Mouse (Mus musculus) testis, adult 10 weeks (tissue): ENCODE data around the gene Cfap61. TPM values are rescaled to one million over a fixed set of nuclear protein-coding genes. Genes with fewer than 3 reads are reported as not detected.

Experiments used
- polyA plus RNA-seq: library from polyadenylated mRNA; stranded (reverse); fragments of 350-450 nt; fragmentation: Illumina TruSeq; extraction: RNeasy Lipid Tissue Mini Kit (QIAGEN cat#74804); gene quantifications from one replicate; pipeline ENCODE4 v1.2.3, GENCODE M21; 2014; ENCODE audit warnings: low read depth, low replicate concordance

Cfap61 gene
- polyA plus RNA-seq, result 96.7 TPM

DNA sequence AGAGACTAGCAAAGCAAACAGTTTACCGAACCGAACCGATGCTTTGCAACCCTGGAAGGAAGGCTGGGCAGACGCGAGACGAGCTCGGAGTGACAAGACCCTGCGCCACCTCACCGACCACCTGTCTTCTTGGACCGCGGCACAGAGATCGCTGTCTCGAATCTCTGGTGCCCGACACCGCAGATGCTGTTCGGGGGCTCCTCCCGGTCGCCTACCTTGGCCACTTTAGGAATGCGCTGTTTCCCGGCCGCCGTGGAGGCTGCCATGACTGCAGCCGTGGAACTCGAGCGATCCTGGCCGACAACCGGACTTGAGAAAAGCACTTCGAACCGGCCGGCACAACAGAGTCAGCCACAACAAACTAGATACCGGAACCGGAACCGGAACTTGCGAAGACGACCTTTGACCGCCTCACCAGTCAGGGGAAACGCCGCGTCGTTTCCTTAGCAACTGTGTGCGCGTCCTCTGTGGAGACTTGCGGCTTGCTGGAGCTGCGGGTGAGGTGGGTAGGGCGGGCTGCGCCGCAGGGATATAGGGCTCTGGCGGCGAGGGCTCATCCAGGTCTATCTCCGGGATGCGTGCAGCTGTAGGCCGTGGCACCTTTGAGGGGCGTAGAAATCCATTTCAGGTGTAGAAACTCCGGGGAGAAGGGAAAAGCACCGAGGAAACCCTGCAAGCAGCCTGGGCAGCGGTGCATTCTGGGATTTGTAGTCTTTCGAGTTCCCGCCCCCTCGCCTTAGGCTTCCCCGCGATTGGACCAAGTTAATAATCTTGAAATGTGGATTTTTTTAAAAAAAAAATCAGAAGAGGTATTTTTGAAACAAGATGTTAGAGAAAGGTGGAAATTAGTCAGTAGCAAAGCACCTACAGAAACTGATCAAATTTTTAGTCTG lies at the start of gene Cfap61, which contains the start of gene Crnkl1:
Gene Cfap61 (plus strand): TSS at position 446 of the 893 bp plus-strand sequence.
Gene Crnkl1 (minus strand): TSS at position 676 of the 893 bp plus-strand sequence.

DNA sequence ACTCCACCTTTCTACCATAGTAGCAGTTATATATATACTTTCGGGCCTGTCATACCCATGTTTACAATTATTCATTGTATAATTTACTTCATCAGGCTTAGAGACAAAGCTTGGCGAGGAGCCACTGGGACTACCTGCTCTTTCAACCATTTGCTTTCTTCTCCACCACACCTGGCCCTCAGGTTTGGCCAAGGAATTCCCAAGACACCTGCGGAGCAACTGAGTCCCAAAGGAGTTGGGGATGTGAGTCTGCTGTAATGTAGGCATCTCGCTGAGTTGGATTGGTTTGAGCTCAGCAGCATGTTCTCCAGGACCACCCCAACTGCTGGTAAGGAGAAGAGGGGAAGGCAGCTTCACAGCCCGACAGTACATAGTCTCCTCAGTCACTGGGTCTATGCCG lies 32.7 kb upstream of the Cfap61 start, which contains the start of gene Naa20:
Gene Naa20 (plus strand): TSS at position 239 of the 400 bp plus-strand sequence.

DNA sequence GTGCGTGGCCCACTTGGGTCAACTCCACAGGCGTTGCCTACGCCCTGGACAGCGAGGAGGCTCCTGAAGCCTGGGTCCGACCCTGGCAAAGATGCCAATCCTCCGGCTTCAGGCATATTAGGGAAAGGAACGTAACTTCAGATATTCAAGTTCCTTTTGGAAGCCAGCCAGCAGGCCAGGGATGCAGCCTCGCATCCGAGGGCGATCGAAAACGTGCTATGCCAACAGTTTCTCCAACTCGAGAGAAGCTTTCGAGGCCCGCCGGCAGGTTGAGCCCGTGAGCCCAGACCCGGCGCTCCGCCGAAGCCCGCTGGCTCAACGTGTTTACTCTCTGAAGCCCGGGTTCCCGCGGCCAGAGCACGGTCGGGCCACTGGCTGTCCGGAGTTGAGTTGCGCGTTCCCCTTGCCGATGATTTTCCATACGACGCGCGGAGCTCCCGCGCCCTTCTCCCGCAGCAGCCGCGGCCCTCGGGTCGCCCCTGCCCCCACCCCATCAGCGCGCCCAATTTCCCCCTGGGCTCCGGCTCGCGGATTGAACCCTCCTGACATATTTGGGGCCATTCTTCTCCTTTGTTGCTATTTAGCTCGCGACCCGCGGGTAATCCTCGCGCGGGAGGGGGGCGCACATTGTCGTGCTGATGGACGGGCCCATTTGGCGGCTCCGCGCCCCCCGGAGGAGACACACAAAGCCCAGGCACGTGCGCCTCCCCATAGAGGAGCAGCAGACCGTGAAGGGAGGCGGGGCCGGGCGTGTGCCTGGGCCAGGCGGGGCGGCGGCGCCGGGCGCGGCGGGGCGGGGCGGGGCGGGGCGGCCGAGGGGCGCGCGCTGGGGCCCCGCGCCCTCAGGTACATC lies 286.7 kb downstream of the Cfap61 start, which contains the start of gene Insm1:
Gene Insm1 (plus strand): TSS at position 846 of the 853 bp plus-strand sequence.

Other genes with a start within 250 kb of the Cfap61 start
- gene Naa20, start 32.7 kb upstream of the Cfap61 start, polyA plus RNA-seq, result 93.5 TPM
- gene Crnkl1, start 230 bp downstream of the Cfap61 start, polyA plus RNA-seq, result 59.2 TPM